Mouse (Mus musculus): ENCODE results near the gene Bax. TPM values are rescaled to one million over a fixed set of nuclear protein-coding genes. Genes with fewer than 3 reads are reported as not detected.
"Not testable (repeated sequence)": the region's sequence is repeated elsewhere in the genome, so short reads cannot be mapped to it uniquely, and the experiment has no call there.

Bax gene
- 10 to 100 TPM; 24.3 to 26.9 (median 26.2) TPM for total RNA-seq (2022)

- DNase-seq (ENCODE audit: low spot score) = peak; percentile 95
Observed at GRCm38 (mm10) chr7:45466283-45467089, at the start of gene Bax. TSS of gene Bax (minus strand) at chr7:45466898.

- no peak for DNase-seq (ENCODE audit: low spot score)
Observed at GRCm38 (mm10) chr7:45515436-45515835, 48.7 kb upstream of the Bax start.

- no peak for DNase-seq (ENCODE audit: low spot score)
Observed at GRCm38 (mm10) chr7:45514411-45514810, 47.7 kb upstream of the Bax start.

GRCm38 (mm10) chr7:45509912-45510787 lies 43.5 kb upstream of the Bax start, which contains the start of gene Nucb1:
TSS of gene Nucb1 (minus strand) at chr7:45510406.
- peak; percentile 96 for DNase-seq (ENCODE audit: low spot score)

- no peak for DNase-seq (ENCODE audit: low spot score)
Observed at GRCm38 (mm10) chr7:45509181-45509882, 42.6 kb upstream of the Bax start.

GRCm38 (mm10) chr7:45508561-45508960 lies 41.9 kb upstream of the Bax start:
- no peak for DNase-seq (ENCODE audit: low spot score)

GRCm38 (mm10) chr7:45507583-45507982 lies 40.9 kb upstream of the Bax start:
- DNase-seq (ENCODE audit: low spot score) = no peak

- DNase-seq (ENCODE audit: low spot score) = no peak
Observed at GRCm38 (mm10) chr7:45498427-45498826, 31.7 kb upstream of the Bax start.

GRCm38 (mm10) chr7:45494548-45494947 lies 27.9 kb upstream of the Bax start:
- DNase-seq (ENCODE audit: low spot score) = no peak

GRCm38 (mm10) chr7:45492951-45493350 lies 26.3 kb upstream of the Bax start:
- DNase-seq (ENCODE audit: low spot score) = peak; percentile 50

GRCm38 (mm10) chr7:45492225-45492844 lies 25.6 kb upstream of the Bax start:
- DNase-seq (ENCODE audit: low spot score) = no peak

- DNase-seq (ENCODE audit: low spot score) = no peak
Observed at GRCm38 (mm10) chr7:45491264-45491663, 24.6 kb upstream of the Bax start.

GRCm38 (mm10) chr7:45490822-45491221 lies 24.1 kb upstream of the Bax start:
- DNase-seq (ENCODE audit: low spot score) = no peak

- DNase-seq (ENCODE audit: low spot score) = no peak
Observed at GRCm38 (mm10) chr7:45489578-45489977, 22.9 kb upstream of the Bax start.

- DNase-seq (ENCODE audit: low spot score) = peak; percentile 63
Observed at GRCm38 (mm10) chr7:45488293-45489204, 21.9 kb upstream of the Bax start, which contains the start of gene Dhdh. TSS of gene Dhdh (minus strand) at chr7:45488805.

GRCm38 (mm10) chr7:45487861-45488292 lies 21.2 kb upstream of the Bax start:
- DNase-seq (ENCODE audit: low spot score) = no peak

- DNase-seq (ENCODE audit: low spot score) = no peak
Observed at GRCm38 (mm10) chr7:45486761-45487415, 20.2 kb upstream of the Bax start, which contains the start of gene Gm45808. TSS of gene Gm45808 (minus strand) at chr7:45486811.

- no peak for DNase-seq (ENCODE audit: low spot score)
Observed at GRCm38 (mm10) chr7:45486158-45486557, 19.5 kb upstream of the Bax start.

GRCm38 (mm10) chr7:45484985-45485384 lies 18.3 kb upstream of the Bax start:
- DNase-seq (ENCODE audit: low spot score) = not testable (repeated sequence)

- DNase-seq (ENCODE audit: low spot score) = no peak
Observed at GRCm38 (mm10) chr7:45482166-45482565, 15.5 kb upstream of the Bax start.

Measured in heart, adult 8-10 months (tissue).